Mouse (Mus musculus): Measurements from ENCODE around the gene Slc22a20. TPM values are rescaled to one million over a fixed set of nuclear protein-coding genes. Genes with fewer than 3 reads are reported as not detected.

Slc22a20 gene
- polyA plus RNA-seq (2014; fragmentation: Nextera tagmentation; extraction: Ambion mirVana) = not detected in 2 replicates

- H3K27ac ChIP-seq (ENCODE audit: low read depth, low read length) = no peak within 1 kb of the TSS
- H3K27me3 ChIP-seq (ENCODE audit: control insufficient read depth, insufficient read depth, low read length) = no peaks in the 10 kb centered on the region
- WGBS = 48% methylated on average over 4 of the region's 4 CpGs
- no peak within 1 kb of the TSS for H3K9ac ChIP-seq (ENCODE audit: low read length)
- ATAC-seq (replicated peaks; ENCODE audit: low FRiP score) = no peak
- no peak within 1 kb of the TSS for H3K4me3 ChIP-seq (ENCODE audit: low read depth, low read length)
- no peak for DNase-seq (ENCODE audit: low spot score)
- H3K4me1 ChIP-seq (replicated peaks; ENCODE audit: control insufficient read depth, insufficient read depth, low read length) = peaks cover 11% of the 10 kb centered on the region
- H3K36me3 ChIP-seq (ENCODE audit: control insufficient read depth, insufficient read depth, low read length) = no peaks in the 10 kb centered on the region
- H3K4me2 ChIP-seq (ENCODE audit: low read depth, low read length, severe bottlenecking) = no peak within 1 kb of the TSS
- H3K9me3 ChIP-seq (ENCODE audit: control insufficient read depth, low read length) = no peaks in the 10 kb centered on the region
These were observed at the start of gene Slc22a20 for GRCm38 (mm10) chr19:5986043-5986442. Gene Slc22a20, minus strand, starts transcription at chr19:5986143.

- Histone ChIP-seq H3K9ac (ENCODE audit: low read length) (no peak overlapping the region), H3K27ac (ENCODE audit: low read depth, low read length) (no peak overlapping the region), H3K4me1 (replicated peaks; ENCODE audit: control insufficient read depth, insufficient read depth, low read length) (no peaks in the 10 kb centered on the region), H3K9me3 (ENCODE audit: control insufficient read depth, low read length) (no peaks in the 10 kb centered on the region), H3K27me3 (ENCODE audit: control insufficient read depth, insufficient read depth, low read length) (no peaks in the 10 kb centered on the region), H3K36me3 (ENCODE audit: control insufficient read depth, insufficient read depth, low read length) (no peaks in the 10 kb centered on the region), H3K4me3 (ENCODE audit: low read depth, low read length) (no peak overlapping the region), H3K4me2 (ENCODE audit: low read depth, low read length, severe bottlenecking) (no peak overlapping the region)
- DNase-seq (ENCODE audit: low spot score) (peak; percentile 39), ATAC-seq (replicated peaks; ENCODE audit: low FRiP score) (no peak)
- whole genome bisulfite sequencing = 80% methylated on average over 14 of the region's 14 CpGs
These were observed 44.8 kb upstream of the Slc22a20 start for GRCm38 (mm10) chr19:6030520-6031280.

GRCm38 (mm10) chr19:6029426-6029825 lies 43.5 kb upstream of the Slc22a20 start:
- Histone ChIP-seq H3K4me2 (ENCODE audit: low read depth, low read length, severe bottlenecking) (no peak overlapping the region), H3K36me3 (ENCODE audit: control insufficient read depth, insufficient read depth, low read length) (no peaks in the 10 kb centered on the region), H3K4me1 (replicated peaks; ENCODE audit: control insufficient read depth, insufficient read depth, low read length) (no peaks in the 10 kb centered on the region), H3K27me3 (ENCODE audit: control insufficient read depth, insufficient read depth, low read length) (no peaks in the 10 kb centered on the region), H3K4me3 (ENCODE audit: low read depth, low read length) (no peak overlapping the region), H3K27ac (ENCODE audit: low read depth, low read length) (no peak overlapping the region), H3K9ac (ENCODE audit: low read length) (no peak overlapping the region), H3K9me3 (ENCODE audit: control insufficient read depth, low read length) (no peaks in the 10 kb centered on the region)
- WGBS = 78% methylated on average over 9 of the region's 9 CpGs
- peak; percentile 19 for DNase-seq (ENCODE audit: low spot score)
- ATAC-seq (replicated peaks; ENCODE audit: low FRiP score) = no peak

- DNase-seq (ENCODE audit: low spot score) = no peak
- ATAC-seq (replicated peaks; ENCODE audit: low FRiP score) = no peak
- 84% methylated on average over 6 of the region's 6 CpGs for WGBS
- H3K9ac ChIP-seq (ENCODE audit: low read length) = no peak overlapping the region
- no peaks in the 10 kb centered on the region for H3K9me3 ChIP-seq (ENCODE audit: control insufficient read depth, low read length)
- no peaks in the 10 kb centered on the region for H3K27me3 ChIP-seq (ENCODE audit: control insufficient read depth, insufficient read depth, low read length)
- H3K4me1 ChIP-seq (replicated peaks; ENCODE audit: control insufficient read depth, insufficient read depth, low read length) = no peaks in the 10 kb centered on the region
- no peak overlapping the region for H3K4me3 ChIP-seq (ENCODE audit: low read depth, low read length)
- H3K4me2 ChIP-seq (ENCODE audit: low read depth, low read length, severe bottlenecking) = no peak overlapping the region
- H3K27ac ChIP-seq (ENCODE audit: low read depth, low read length) = no peak overlapping the region
- no peaks in the 10 kb centered on the region for H3K36me3 ChIP-seq (ENCODE audit: control insufficient read depth, insufficient read depth, low read length)
These were observed 43.0 kb upstream of the Slc22a20 start for GRCm38 (mm10) chr19:6028991-6029390.

GRCm38 (mm10) chr19:6023930-6024329 lies 38.0 kb upstream of the Slc22a20 start:
- H3K4me2 ChIP-seq (ENCODE audit: low read depth, low read length, severe bottlenecking) = no peak overlapping the region

GRCm38 (mm10) chr19:6023059-6023458 lies 37.1 kb upstream of the Slc22a20 start:
- Histone ChIP-seq H3K4me2 (ENCODE audit: low read depth, low read length, severe bottlenecking) (no peak overlapping the region), H3K27me3 (ENCODE audit: control insufficient read depth, insufficient read depth, low read length) (no peaks in the 10 kb centered on the region), H3K4me3 (ENCODE audit: low read depth, low read length) (no peak overlapping the region), H3K9ac (ENCODE audit: low read length) (no peak overlapping the region), H3K4me1 (replicated peaks; ENCODE audit: control insufficient read depth, insufficient read depth, low read length) (no peaks in the 10 kb centered on the region), H3K36me3 (ENCODE audit: control insufficient read depth, insufficient read depth, low read length) (no peaks in the 10 kb centered on the region), H3K9me3 (ENCODE audit: control insufficient read depth, low read length) (no peaks in the 10 kb centered on the region), H3K27ac (ENCODE audit: low read depth, low read length) (no peak overlapping the region)
- no peak for DNase-seq (ENCODE audit: low spot score)
- 71% methylated on average over 8 of the region's 8 CpGs for WGBS
- ATAC-seq (replicated peaks; ENCODE audit: low FRiP score) = no peak

More at GRCm38 (mm10) chr19:6023930-6024329, 38.0 kb upstream of the Slc22a20 start:
- Histone ChIP-seq H3K27me3 (ENCODE audit: control insufficient read depth, insufficient read depth, low read length) (no peaks in the 10 kb centered on the region), H3K36me3 (ENCODE audit: control insufficient read depth, insufficient read depth, low read length) (no peaks in the 10 kb centered on the region), H3K4me3 (ENCODE audit: low read depth, low read length) (no peak overlapping the region), H3K9ac (ENCODE audit: low read length) (no peak overlapping the region), H3K9me3 (ENCODE audit: control insufficient read depth, low read length) (no peaks in the 10 kb centered on the region), H3K27ac (ENCODE audit: low read depth, low read length) (no peak overlapping the region), H3K4me1 (replicated peaks; ENCODE audit: control insufficient read depth, insufficient read depth, low read length) (no peaks in the 10 kb centered on the region)
- no peak for ATAC-seq (replicated peaks; ENCODE audit: low FRiP score)
- DNase-seq (ENCODE audit: low spot score) = no peak
- WGBS = 83% methylated on average over 7 of the region's 7 CpGs

- Histone ChIP-seq H3K27me3 (ENCODE audit: control insufficient read depth, insufficient read depth, low read length) (peaks cover 8% of the 10 kb centered on the region), H3K4me3 (ENCODE audit: low read depth, low read length) (no peak overlapping the region), H3K4me2 (ENCODE audit: low read depth, low read length, severe bottlenecking) (no peak overlapping the region), H3K9me3 (ENCODE audit: control insufficient read depth, low read length) (no peaks in the 10 kb centered on the region), H3K36me3 (ENCODE audit: control insufficient read depth, insufficient read depth, low read length) (no peaks in the 10 kb centered on the region), H3K9ac (ENCODE audit: low read length) (no peak overlapping the region), H3K4me1 (replicated peaks; ENCODE audit: control insufficient read depth, insufficient read depth, low read length) (peaks cover 3% of the 10 kb centered on the region), H3K27ac (ENCODE audit: low read depth, low read length) (no peak overlapping the region)
- DNase-seq (ENCODE audit: low spot score) (no peak), ATAC-seq (replicated peaks; ENCODE audit: low FRiP score) (no peak)
- 67% methylated on average over 3 of the region's 3 CpGs for WGBS
These were observed 34.3 kb upstream of the Slc22a20 start for GRCm38 (mm10) chr19:6020276-6020675.

GRCm38 (mm10) chr19:6018142-6019089 lies 32.5 kb upstream of the Slc22a20 start:
- ATAC-seq (replicated peaks; ENCODE audit: low FRiP score) = no peak
- Histone ChIP-seq H3K9ac (ENCODE audit: low read length) (no peak overlapping the region), H3K27me3 (ENCODE audit: control insufficient read depth, insufficient read depth, low read length) (peaks cover 15% of the 10 kb centered on the region), H3K27ac (ENCODE audit: low read depth, low read length) (no peak overlapping the region), H3K4me2 (ENCODE audit: low read depth, low read length, severe bottlenecking) (no peak overlapping the region), H3K4me3 (ENCODE audit: low read depth, low read length) (no peak overlapping the region), H3K9me3 (ENCODE audit: control insufficient read depth, low read length) (no peaks in the 10 kb centered on the region), H3K36me3 (ENCODE audit: control insufficient read depth, insufficient read depth, low read length) (no peaks in the 10 kb centered on the region), H3K4me1 (replicated peaks; ENCODE audit: control insufficient read depth, insufficient read depth, low read length) (peaks cover 6% of the 10 kb centered on the region)
- peak; percentile 92 for DNase-seq (ENCODE audit: low spot score)
- 34% methylated on average over 15 of the region's 15 CpGs for WGBS
